Mouse (Mus musculus) E14TG2a.4 (cell line): ENCODE results near the gene Gm10382.

Experiments
- CTCF ChIP-seq: conservative IDR thresholded peaks from 2 replicates; pipeline ENCODE4 v1.5.1; 2014; ENCODE audit warnings: low read length
- NANOG ChIP-seq: IDR thresholded peaks from 2 replicates; pipeline ENCODE4 v1.6.1; 2014; ENCODE audit warnings: borderline replicate concordance, low read length, mixed read lengths
- POU5F1 ChIP-seq: IDR thresholded peaks from 2 replicates; pipeline ENCODE4 v1.6.1; 2014; ENCODE audit warnings: low read length, borderline replicate concordance

- no peak for TF ChIP-seq CTCF
- no peak for TF ChIP-seq NANOG
- TF ChIP-seq POU5F1, result no peak
Observed at GRCm38 (mm10) chr5:125358270-125358608, 30.9 kb upstream of the Gm10382 start.
